Mouse (Mus musculus) hindbrain, embryonic 10.5 days (tissue): ENCODE measurements around the gene Sash3. TPM values are rescaled to one million over a fixed set of nuclear protein-coding genes. Genes with fewer than 3 reads are reported as not detected.

Experiments used
- DNase-seq: peaks from one replicate; pipeline ENCODE4 v3.0.0-alpha.2; 2017; ENCODE audit warnings: low spot score
- H3K27ac ChIP-seq: fragments of 300-500 bp; sonication (generic); 2 replicates; pipeline ENCODE4 v1.5.1; 2016; ENCODE audit warnings: mild to moderate bottlenecking, moderate library complexity
- H3K27me3 ChIP-seq: fragments of 300-500 bp; sonication (generic); 2 replicates; pipeline ENCODE4 v1.6.1; 2016; ENCODE audit warnings: mild to moderate bottlenecking; ENCODE audit not compliant: poor library complexity, insufficient read depth, severe bottlenecking
- H3K36me3 ChIP-seq: fragments of 300-500 bp; sonication (generic); 2 replicates; pipeline ENCODE4 v1.6.1; 2016; ENCODE audit warnings: mild to moderate bottlenecking, moderate library complexity
- H3K4me1 ChIP-seq: fragments of 300-500 bp; sonication (generic); replicated peaks from 2 replicates; pipeline ENCODE4 v1.6.1; 2016; ENCODE audit warnings: mild to moderate bottlenecking
- H3K4me3 ChIP-seq: fragments of 300-500 bp; sonication (generic); 2 replicates; pipeline ENCODE4 v1.5.1; 2016; ENCODE audit warnings: mild to moderate bottlenecking, moderate library complexity
- H3K9me3 ChIP-seq: fragments of 300-500 bp; sonication (generic); 2 replicates; pipeline ENCODE4 v1.6.1; 2016; ENCODE audit warnings: mild to moderate bottlenecking, moderate library complexity
- WGBS: fragments of 180-500 bp; shearing (Covaris S2); methylation state at CpG from one replicate; pipeline ENCODE4 v1.1.7; 2016; 5-methylcytosine and 5-hydroxymethylcytosine counted together
- polyA plus RNA-seq: library from polyadenylated mRNA; unstranded; fragments of >200 nt; fragmentation: Nextera tagmentation; extraction: Ambion mirVana; gene quantifications from 2 replicates; pipeline ENCODE4 v1.2.1, GENCODE M21; 2016

Sash3 gene
- polyA plus RNA-seq, 1 experiment from 2014 or later, result 1.9 TPM

DNA sequence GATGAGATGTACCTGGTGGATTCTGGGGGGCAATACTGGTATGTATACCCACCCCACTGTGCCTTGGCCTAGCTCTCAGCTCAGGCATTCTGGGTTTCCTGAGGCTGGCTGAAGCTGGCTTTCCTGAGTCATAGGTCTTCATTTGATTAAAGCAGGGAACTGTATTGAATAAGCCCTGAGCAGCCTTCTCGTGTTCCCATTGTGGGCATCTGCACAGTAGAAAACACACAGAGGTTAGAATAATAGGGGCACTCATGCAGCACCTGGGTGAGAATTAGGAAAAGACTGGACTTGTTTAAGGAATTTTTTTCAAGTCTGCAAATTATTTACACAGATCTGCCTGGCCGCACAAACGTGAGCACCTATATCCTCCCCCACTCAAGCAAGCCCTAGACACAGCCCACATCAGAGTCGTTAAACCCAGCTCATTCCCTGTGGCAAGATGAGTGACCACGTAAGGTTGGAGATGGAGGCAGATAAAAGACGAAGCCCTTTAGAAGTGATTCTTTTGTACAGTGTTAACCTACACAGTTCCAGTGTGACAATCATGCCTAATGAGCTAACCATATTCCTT is 19.2 kb upstream of the Sash3 start:
- no peaks in the 10 kb centered on the region for H3K36me3 ChIP-seq
- DNase-seq, result no peak
- H3K4me1 ChIP-seq, result no peaks in the 10 kb centered on the region
- H3K27ac ChIP-seq, result no peak overlapping the region
- WGBS, result 74% methylated on average over 6 of the region's 6 CpGs
- H3K4me3 ChIP-seq, result no peak overlapping the region
- H3K27me3 ChIP-seq, result 0 out of 2 replicates have a peak, but pooled peaks cover 7% of the 10 kb centered on the region
- no peaks in the 10 kb centered on the region for H3K9me3 ChIP-seq

DNA sequence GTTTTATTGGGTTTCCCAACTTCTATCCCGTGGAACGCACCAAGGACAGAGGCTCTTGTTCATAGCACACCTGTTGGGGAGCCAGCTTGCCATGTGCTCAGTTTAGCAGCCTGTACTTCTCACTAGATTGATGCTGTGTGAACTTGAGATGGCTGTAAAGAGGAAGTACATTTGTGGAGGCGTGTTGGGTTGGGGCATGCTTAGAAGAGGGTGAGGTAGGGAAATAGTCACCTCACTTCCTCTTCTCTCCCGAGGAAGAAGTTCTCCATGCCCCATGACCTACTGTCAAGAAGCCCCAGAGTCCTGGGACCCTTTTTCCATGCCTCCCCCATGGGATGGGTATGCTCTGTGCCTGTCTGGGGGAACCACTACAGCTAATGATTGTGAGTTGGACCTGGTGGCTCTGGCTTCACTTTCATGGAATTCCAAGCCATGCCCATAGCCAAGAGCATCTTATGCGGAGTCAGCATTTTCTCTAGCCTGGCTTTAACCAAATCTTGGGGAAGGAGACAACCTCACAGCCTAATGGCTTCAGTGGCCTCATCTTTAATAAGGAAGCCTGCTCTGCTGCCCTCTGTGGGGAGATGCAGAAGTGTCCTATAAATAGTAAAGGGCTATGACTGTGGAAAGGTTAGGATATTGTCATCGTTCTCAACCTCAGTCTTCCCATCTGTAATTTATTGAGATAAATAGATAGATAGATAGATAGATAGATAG is 18.6 kb upstream of the Sash3 start:
- H3K4me1 ChIP-seq, result no peaks in the 10 kb centered on the region
- H3K36me3 ChIP-seq, result no peaks in the 10 kb centered on the region
- 0 out of 2 replicates have a peak, but pooled peaks cover 7% of the 10 kb centered on the region for H3K27me3 ChIP-seq
- H3K4me3 ChIP-seq, result no peak overlapping the region
- no peaks in the 10 kb centered on the region for H3K9me3 ChIP-seq
- 86% methylated on average over 6 of the region's 6 CpGs for WGBS
- no peak overlapping the region for H3K27ac ChIP-seq
- no peak for DNase-seq

DNA sequence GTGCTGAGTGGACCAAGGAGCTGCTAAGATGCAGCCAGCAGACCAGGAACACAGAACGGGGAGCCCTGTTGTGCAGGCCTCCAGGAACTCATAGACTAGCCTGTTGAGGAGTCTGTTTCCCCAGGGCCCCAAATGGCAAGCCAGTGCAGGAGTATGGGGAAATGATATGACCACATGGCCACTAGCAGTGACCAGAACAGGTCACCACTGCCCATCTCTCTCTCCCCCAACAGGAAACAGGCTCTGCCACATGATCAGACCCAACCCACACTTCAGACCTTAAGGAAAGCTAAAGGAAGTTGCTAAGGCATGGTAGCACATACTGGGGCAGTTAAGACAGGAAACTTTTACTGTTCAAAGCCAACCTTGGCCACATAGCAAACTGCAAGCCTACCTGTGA is 17.1 kb upstream of the Sash3 start:
- Histone ChIP-seq H3K27ac (no peak overlapping the region), H3K4me3 (no peak overlapping the region), H3K4me1 (no peaks in the 10 kb centered on the region), H3K9me3 (no peaks in the 10 kb centered on the region), H3K36me3 (no peaks in the 10 kb centered on the region), H3K27me3 (0 out of 2 replicates have a peak, but pooled peaks cover 4% of the 10 kb centered on the region)
- DNase-seq, result no peak
- WGBS, result 71% methylated on average over 1 of the region's 1 CpGs

DNA sequence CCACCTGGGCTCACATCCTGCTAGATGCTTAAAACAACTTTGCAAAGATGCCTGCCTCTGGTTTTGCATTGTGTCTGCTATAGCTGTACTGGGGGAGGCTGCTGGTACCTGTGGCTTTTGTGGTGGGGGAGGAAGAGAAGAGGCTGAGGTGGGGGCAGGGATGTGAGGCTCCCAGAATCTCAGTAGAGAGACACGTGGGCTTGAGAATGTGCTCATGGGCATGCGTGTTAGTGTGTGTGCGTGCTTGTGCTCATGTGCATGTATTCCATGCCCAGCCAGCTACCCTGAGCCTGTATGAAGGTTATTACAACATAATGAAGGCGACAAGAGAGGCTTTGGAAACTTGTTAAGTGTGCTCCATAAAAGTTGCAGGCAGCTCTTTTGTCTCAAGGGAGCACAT is 9.3 kb upstream of the Sash3 start:
- WGBS, result 87% methylated on average over 4 of the region's 4 CpGs
- Histone ChIP-seq H3K27me3 (no peaks in the 10 kb centered on the region; the same call in 1 of the 2 replicates), H3K36me3 (no peaks in the 10 kb centered on the region), H3K27ac (no peak overlapping the region), H3K4me3 (no peak overlapping the region), H3K4me1 (peaks cover 15% of the 10 kb centered on the region), H3K9me3 (no peaks in the 10 kb centered on the region)
- DNase-seq, result no peak

DNA sequence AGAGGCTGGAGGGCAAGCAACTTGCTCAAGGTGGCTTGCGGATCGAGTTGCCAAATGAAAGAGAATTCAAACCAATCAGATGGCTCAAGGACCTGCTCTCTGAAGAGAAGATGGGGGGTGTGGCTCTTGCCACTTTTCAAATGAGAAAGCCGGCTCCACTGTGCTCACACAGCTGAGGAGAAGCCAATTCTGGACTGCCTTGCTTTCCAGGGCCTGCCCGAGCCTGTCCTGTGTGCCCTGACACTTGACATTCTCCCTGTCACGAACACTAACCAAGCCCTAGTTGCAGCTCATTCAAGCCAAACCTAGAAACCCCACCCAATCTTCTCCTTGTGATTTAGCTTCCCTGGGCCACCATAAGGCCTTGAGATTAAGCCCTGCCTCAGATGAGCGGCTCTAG is 8.2 kb upstream of the Sash3 start:
- Histone ChIP-seq H3K27me3 (no peaks in the 10 kb centered on the region; the same call in 1 of the 2 replicates), H3K36me3 (no peaks in the 10 kb centered on the region), H3K9me3 (no peaks in the 10 kb centered on the region), H3K4me3 (no peak overlapping the region), H3K27ac (0 out of 2 replicates have a peak overlapping the region, but pooled peaks have one; percentile 12), H3K4me1 (peaks cover 15% of the 10 kb centered on the region)
- 67% methylated on average over 6 of the region's 6 CpGs for WGBS
- no peak for DNase-seq

DNA sequence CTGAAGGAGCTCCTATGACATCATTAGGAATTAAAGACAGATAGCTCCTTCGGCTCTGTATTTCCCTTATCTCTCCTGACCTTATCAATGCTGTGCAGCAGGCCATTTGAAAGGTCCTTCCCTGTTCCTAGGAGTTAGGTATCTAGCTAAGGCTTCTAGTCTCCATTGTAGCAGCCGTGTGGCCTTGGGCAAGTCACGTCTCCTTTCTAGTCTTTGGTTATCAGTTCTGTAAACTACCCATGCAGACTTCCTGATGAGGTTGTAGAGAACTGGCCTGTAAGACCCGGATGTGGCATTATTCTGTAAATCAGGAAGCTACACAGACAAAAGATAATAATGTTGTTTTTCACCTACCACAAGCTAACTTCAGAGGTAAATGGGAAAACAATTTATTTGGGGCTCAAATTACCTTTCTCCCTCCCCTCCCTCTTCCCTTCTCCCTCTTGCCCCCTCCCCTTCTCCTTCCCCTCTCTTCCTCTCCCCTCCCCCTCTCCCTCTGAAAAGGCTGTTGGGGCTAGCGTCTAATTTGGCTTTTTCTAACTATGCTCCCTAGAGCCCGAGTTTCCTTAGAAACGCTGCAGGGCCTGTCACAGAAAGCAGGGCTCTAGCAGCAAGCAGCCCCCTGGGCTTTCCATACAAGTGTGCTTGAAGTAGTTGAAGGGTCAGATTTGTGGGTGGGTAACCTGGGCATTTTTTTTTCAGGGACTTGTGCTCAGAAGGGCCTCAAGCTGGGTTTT is 7.5 kb upstream of the Sash3 start:
- WGBS, result 47% methylated on average over 7 of the region's 7 CpGs
- no peaks in the 10 kb centered on the region for H3K9me3 ChIP-seq
- no peaks in the 10 kb centered on the region for H3K36me3 ChIP-seq
- H3K4me1 ChIP-seq, result peaks cover 19% of the 10 kb centered on the region
- H3K4me3 ChIP-seq, result no peak overlapping the region
- no peaks in the 10 kb centered on the region; the same call in 1 of the 2 replicates for H3K27me3 ChIP-seq
- H3K27ac ChIP-seq, result no peak overlapping the region
- DNase-seq, result no peak

DNA sequence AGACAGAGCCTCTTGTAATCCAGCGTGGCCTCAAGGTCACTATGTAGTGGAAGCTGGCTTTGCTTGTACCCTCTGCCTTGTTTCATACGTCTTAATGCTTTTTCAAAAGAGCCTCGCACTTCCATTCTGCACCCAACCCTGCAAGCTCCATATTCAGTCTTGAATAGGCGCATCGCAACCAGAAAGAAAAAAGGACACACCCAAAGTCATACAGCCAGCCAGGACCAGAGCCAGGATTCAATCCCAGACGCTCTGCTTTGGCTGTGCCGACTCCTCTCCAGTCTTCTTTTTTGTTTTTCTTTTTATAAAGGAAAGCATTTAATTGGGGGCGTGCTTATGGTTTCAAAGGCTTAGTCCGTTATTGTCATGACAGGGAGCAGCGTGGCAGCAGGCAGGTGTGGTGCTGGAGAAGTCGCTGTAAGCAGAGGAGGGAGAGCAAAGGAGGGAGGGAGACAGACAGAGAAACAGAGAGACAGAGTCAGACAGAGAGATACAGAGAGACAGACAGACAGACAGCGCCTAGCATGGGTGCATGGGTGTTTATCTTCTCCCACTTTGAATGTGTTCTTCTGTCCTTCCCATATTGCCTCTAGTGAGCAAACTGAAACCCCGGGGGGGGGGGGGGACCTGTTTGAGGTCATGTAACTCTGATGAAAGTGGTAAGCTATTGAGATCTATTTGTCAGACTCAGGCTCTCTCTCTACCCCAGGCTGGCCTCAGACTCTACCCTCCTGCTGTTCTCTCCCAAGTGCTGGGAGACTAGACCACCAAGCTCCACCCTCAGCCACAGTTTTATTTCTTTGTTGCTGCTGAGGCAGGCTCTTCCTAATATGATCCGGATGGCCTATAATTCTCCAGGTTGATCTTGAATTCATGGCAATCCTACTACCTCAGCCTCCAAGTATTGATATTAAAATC is 6.6 kb upstream of the Sash3 start:
- H3K9me3 ChIP-seq, result no peaks in the 10 kb centered on the region
- DNase-seq, result no peak
- H3K4me1 ChIP-seq, result peaks cover 19% of the 10 kb centered on the region
- no peaks in the 10 kb centered on the region; the same call in 1 of the 2 replicates for H3K27me3 ChIP-seq
- WGBS, result 38% methylated on average over 14 of the region's 14 CpGs
- H3K36me3 ChIP-seq, result no peaks in the 10 kb centered on the region
- H3K27ac ChIP-seq, result 0 out of 2 replicates have a peak overlapping the region, but pooled peaks have one; percentile 23
- no peak overlapping the region; the same call in 1 of the 2 replicates for H3K4me3 ChIP-seq

DNA sequence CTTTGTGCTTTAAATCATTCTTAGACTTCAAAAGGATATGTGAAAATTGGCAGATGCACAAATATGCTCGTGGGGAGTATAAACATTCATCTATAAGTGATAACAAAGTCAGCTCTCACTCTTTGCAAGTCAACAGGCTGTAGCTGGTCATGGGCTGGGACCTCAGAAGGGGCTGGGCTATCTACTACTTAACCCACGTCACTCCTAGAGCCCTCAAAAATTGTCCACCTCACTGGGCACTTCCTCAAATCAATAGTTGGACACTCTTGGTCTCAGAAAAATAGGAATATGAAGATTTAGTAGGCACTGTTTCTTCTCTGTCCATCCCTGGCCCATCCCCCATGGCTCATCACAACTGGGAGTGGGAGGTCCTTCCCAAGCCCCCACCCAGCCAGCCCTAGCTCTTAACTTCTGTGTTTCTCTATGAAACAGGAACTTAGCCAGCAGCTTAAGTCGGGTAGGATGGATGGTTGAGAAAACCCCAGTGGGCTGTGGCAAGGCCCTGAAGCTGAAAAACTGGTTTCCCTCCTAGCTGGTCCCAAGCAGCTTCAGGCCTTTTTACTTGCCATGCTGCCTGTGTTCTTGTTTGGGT is 5.9 kb upstream of the Sash3 start:
- H3K4me3 ChIP-seq, result no peak overlapping the region
- peaks cover 19% of the 10 kb centered on the region for H3K4me1 ChIP-seq
- H3K27me3 ChIP-seq, result no peaks in the 10 kb centered on the region; the same call in 1 of the 2 replicates
- no peaks in the 10 kb centered on the region for H3K36me3 ChIP-seq
- H3K9me3 ChIP-seq, result no peaks in the 10 kb centered on the region
- DNase-seq, result no peak
- 69% methylated on average over 3 of the region's 3 CpGs for WGBS
- H3K27ac ChIP-seq, result no peak overlapping the region

DNA sequence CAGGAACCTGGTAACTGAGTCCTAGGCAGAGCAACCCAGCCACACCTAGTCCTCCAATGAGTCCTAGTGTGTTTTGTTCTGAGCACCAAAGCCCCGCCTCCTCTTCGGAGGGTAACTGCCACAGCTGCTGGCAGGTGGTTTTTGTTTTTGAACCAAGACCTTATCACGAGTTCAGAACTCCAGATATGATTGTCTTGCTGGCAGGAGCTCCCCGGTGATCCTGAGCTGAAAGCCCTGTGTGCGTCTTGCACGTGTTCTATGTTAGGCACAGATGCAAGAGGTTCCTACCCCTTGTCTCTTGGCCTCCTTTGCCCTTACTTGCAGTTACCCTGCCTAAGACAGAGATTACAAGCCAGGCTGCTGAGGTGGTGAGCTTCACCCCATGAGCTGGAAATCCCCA is 4.8 kb upstream of the Sash3 start:
- WGBS, result 74% methylated on average over 6 of the region's 6 CpGs
- Histone ChIP-seq H3K27me3 (no peaks in the 10 kb centered on the region; the same call in 1 of the 2 replicates), H3K4me3 (no peak overlapping the region), H3K4me1 (peaks cover 19% of the 10 kb centered on the region), H3K36me3 (no peaks in the 10 kb centered on the region), H3K27ac (no peak overlapping the region), H3K9me3 (no peaks in the 10 kb centered on the region)
- DNase-seq, result no peak

DNA sequence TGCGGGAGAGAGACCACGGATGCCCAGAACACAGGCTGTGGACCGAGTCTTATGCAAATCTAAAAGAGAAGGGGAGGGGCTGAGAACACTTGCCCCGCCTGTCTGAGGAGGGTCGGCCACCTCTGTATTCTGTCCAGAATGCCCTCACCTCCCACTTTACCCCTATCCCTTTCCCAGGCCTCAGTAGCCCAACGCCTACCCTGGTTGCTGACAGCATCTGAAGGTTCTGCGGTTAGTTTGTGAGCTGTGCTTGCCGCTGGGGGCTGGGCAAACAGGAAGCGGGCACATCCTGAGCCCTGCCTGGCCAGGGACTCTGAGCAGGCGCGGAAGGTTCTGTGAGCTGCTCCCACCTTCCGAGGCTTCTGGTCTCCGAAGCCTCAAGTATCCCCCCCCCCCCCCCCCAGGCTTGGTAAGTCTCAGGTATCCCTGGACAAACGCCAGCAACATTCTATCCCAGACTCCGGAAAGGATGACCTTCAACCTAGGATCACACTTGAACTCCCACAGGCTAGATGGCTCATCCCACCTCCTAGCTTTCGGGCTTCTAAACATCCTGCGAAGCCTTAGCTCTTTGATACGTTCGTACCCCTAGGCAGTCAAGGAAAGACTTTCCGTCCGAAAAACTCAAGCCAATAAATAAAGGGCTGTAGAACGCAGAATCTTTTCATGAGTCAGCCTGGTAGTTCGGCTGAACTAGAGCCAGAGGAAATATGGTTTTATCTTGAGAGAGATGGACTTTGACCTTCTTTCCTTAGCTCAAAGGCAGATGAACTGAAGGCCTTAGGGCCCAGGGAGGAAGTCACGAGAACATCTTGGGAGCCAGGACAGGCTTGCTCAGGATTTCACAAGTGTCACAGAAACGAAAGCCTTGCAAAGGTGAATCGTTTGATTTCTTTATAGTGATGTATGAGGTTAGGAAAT is 2.6 kb upstream of the Sash3 start:
- Histone ChIP-seq H3K9me3 (no peaks in the 10 kb centered on the region), H3K4me3 (peak overlapping the region; percentile 33), H3K4me1 (peaks cover 15% of the 10 kb centered on the region), H3K27ac (peak overlapping the region; percentile 53; the same call in 1 of the 2 replicates), H3K36me3 (no peaks in the 10 kb centered on the region), H3K27me3 (no peaks in the 10 kb centered on the region)
- 61% methylated on average over 26 of the region's 26 CpGs for WGBS
- no peak for DNase-seq

DNA sequence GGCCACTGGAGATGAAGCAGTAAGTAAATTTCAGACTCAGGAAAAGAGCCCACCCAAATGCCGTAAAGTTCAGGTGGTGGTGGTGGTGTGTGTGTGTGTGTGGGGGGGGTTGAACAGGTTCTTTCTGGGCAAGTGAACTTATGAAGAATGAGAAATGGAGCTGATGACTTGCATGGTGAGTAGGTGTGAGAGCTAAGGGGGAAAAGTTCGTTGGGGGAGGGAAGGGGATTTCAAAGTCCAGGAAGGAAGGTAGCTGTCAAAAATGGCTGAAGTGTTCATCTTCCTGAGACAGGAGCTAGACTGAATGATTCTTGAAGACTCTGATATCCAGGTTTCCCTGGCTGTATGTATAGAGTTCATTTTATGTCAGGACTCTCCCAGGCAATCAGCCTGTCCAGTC is 990 bp downstream of the Sash3 start:
- Histone ChIP-seq H3K4me3 (no peak overlapping the region), H3K4me1 (peaks cover 4% of the 10 kb centered on the region; the same call in 1 of the 2 replicates), H3K27me3 (no peaks in the 10 kb centered on the region), H3K36me3 (no peaks in the 10 kb centered on the region), H3K27ac (no peak overlapping the region), H3K9me3 (no peaks in the 10 kb centered on the region)
- DNase-seq, result no peak
- WGBS, result 87% methylated on average over 2 of the region's 2 CpGs
